Mouse (Mus musculus): ENCODE measurements around the gene Lgi4.

GRCm38 (mm10) chr7:31063074-31063560 lies 4.0 kb downstream of the Lgi4 start:
- no peak for TF ChIP-seq CTCF (IDR thresholded peaks at IDR 0.05; ENCODE audit: low read depth)
- TF ChIP-seq EP300 (IDR thresholded peaks at IDR 0.05; ENCODE audit: low read depth): no peak
